Mouse (Mus musculus): ENCODE data around the gene Rtkn2.
A peak's percentile ranks its signal among the peaks of the same experiment; 100 is the strongest.

Rtkn2 gene

GRCm38 (mm10) chr10:68103078-68103855, 123.9 kb downstream of the Rtkn2 start:
- no peak for DNase-seq (ENCODE audit: low read depth in 1 of 2, low spot score in 2 of 2)

GRCm38 (mm10) chr10:68103988-68104387, 124.6 kb downstream of the Rtkn2 start:
- DNase-seq (ENCODE audit: low read depth in 1 of 2, low spot score in 2 of 2): no peak

GRCm38 (mm10) chr10:68104481-68104880, 125.1 kb downstream of the Rtkn2 start:
- DNase-seq (ENCODE audit: low read depth in 1 of 2, low spot score in 2 of 2): no peak

GRCm38 (mm10) chr10:68104881-68105781, 125.8 kb downstream of the Rtkn2 start:
- peak; percentile 14 to 17 for DNase-seq (ENCODE audit: low read depth in 1 of 2, low spot score in 2 of 2)

- no peak for DNase-seq (ENCODE audit: low read depth in 1 of 2, low spot score in 2 of 2)
These were observed 127.1 kb downstream of the Rtkn2 start for GRCm38 (mm10) chr10:68106351-68106950.

DNA sequence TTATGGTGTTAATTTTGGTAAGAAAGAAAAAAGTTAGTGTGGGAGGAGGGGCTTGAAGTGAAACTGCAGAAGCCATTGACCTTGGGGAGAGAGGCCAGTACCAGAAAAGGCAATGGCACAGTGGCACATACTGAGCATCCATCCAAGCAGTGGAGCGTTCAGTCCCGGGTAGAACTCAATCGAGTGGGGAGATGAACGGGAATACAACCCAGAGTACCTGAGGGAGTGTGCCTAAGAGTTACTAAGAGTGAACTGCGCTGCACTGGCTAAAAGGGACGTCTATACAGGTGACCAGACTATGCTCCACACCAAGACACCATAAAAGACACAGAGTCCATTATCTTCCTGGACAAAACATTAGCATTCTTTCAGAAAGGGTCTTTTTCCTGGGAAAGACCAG, 128.3 kb downstream of the Rtkn2 start:
- no peak for DNase-seq (ENCODE audit: low read depth in 1 of 2, low spot score in 2 of 2)
